Mouse (Mus musculus) C2C12 (cell line): ENCODE measurements around the gene Dcakd. TPM values are rescaled to one million over a fixed set of nuclear protein-coding genes. Genes with fewer than 3 reads are reported as not detected.

Source experiments
- H3K27me3 ChIP-seq: one replicate; pipeline ENCODE4 v1.6.1; 2011; ENCODE audit not compliant: control insufficient read depth, insufficient read depth, insufficient read length
- H3K36me3 ChIP-seq: one replicate; pipeline ENCODE4 v1.6.1; 2011; ENCODE audit not compliant: control insufficient read depth, insufficient read depth
- H3K4me3 ChIP-seq: one replicate; pipeline ENCODE4 v1.5.1; 2011; ENCODE audit warnings: mild to moderate bottlenecking, control low read depth; ENCODE audit not compliant: poor library complexity, insufficient read depth, severe bottlenecking
- H3K79me2 ChIP-seq: one replicate; pipeline ENCODE4 v1.6.1; 2011; ENCODE audit not compliant: control insufficient read depth, insufficient read depth
- H3K79me3 ChIP-seq: one replicate; pipeline ENCODE4 v1.6.1; 2011; ENCODE audit warnings: low read depth, control low read depth
- H3ac ChIP-seq: one replicate; pipeline ENCODE3; 2011; ENCODE audit warnings: low read depth; ENCODE audit not compliant: control insufficient read depth, insufficient read length
- CEBPB ChIP-seq: IDR thresholded peaks from one replicate; pipeline ENCODE4 v1.6.1; 2011; ENCODE audit warnings: low read depth, mild to moderate bottlenecking, control low read depth, moderate library complexity
- CTCF ChIP-seq: IDR thresholded peaks from one replicate; pipeline ENCODE4 v1.5.1; 2011; ENCODE audit not compliant: control insufficient read depth, insufficient read depth, insufficient read length
- FOSL1 ChIP-seq: IDR thresholded peaks from one replicate; pipeline ENCODE4 v1.8.0; 2011; ENCODE audit warnings: mild to moderate bottlenecking, low read length; ENCODE audit not compliant: poor library complexity, insufficient read depth, severe bottlenecking
- MAX ChIP-seq: IDR thresholded peaks from one replicate; pipeline ENCODE4 v1.6.1; 2011; ENCODE audit warnings: mild to moderate bottlenecking, control low read depth
- MYOD1 ChIP-seq: IDR thresholded peaks from one replicate; pipeline ENCODE4 v1.6.1; 2011; ENCODE audit warnings: low read depth; ENCODE audit not compliant: control insufficient read depth, insufficient read length
- MYOG ChIP-seq: IDR thresholded peaks from one replicate; pipeline ENCODE4 v1.6.1; 2011; ENCODE audit not compliant: control insufficient read depth, insufficient read length; ENCODE audit errors: extremely low read depth
- USF1 ChIP-seq: IDR thresholded peaks from one replicate; pipeline ENCODE4 v1.6.1; 2011; ENCODE audit warnings: low read depth, mild to moderate bottlenecking, control low read depth, moderate library complexity
- polyA plus RNA-seq: library from polyadenylated mRNA; unstranded; fragments of >200 nt; fragmentation: generic; extraction: Trizol; gene quantifications from one replicate; pipeline ENCODE4 v1.2.1, GENCODE M21; 2012; ENCODE audit warnings: missing spikeins

Dcakd gene
- polyA plus RNA-seq, 1 experiment = 185 TPM

- Histone ChIP-seq H3K27me3 (no peaks in the 10 kb centered on the region), H3K36me3 (peaks cover 21% of the 10 kb centered on the region)
- peak; percentile 96 for TF ChIP-seq MAX
- no peak for TF ChIP-seq CTCF
These were observed 11.2 kb downstream of the Dcakd start for GRCm38 (mm10) chr11:103016930-103017329.

GRCm38 (mm10) chr11:103015881-103016825, 12.0 kb downstream of the Dcakd start:
- Histone ChIP-seq H3K79me3 (peaks cover 42% of the 10 kb centered on the region), H3K79me2 (peaks cover 54% of the 10 kb centered on the region), H3K27me3 (no peaks in the 10 kb centered on the region), H3K36me3 (peaks cover 16% of the 10 kb centered on the region), H3ac (peak overlapping the region; percentile 65), H3K4me3 (peak overlapping the region; percentile 75)
- peak; percentile 30 for TF ChIP-seq CEBPB
- no peak for TF ChIP-seq MYOG

More at GRCm38 (mm10) chr11:103016930-103017329, 11.2 kb downstream of the Dcakd start:
- Histone ChIP-seq H3K4me3 (peak overlapping the region; percentile 75), H3ac (peak overlapping the region; percentile 65), H3K79me2 (peaks cover 46% of the 10 kb centered on the region), H3K79me3 (peaks cover 35% of the 10 kb centered on the region)

GRCm38 (mm10) chr11:103011206-103011497, 17.0 kb downstream of the Dcakd start:
- TF ChIP-seq CTCF (no peak), CEBPB (no peak), MYOG (no peak), MAX (no peak), FOSL1 (no peak), MYOD1 (no peak), USF1 (no peak)
- Histone ChIP-seq H3ac (no peak overlapping the region), H3K4me3 (no peak overlapping the region), H3K36me3 (peaks cover 34% of the 10 kb centered on the region), H3K79me2 (peaks cover 97% of the 10 kb centered on the region), H3K27me3 (no peaks in the 10 kb centered on the region), H3K79me3 (peaks cover 71% of the 10 kb centered on the region)

DNA sequence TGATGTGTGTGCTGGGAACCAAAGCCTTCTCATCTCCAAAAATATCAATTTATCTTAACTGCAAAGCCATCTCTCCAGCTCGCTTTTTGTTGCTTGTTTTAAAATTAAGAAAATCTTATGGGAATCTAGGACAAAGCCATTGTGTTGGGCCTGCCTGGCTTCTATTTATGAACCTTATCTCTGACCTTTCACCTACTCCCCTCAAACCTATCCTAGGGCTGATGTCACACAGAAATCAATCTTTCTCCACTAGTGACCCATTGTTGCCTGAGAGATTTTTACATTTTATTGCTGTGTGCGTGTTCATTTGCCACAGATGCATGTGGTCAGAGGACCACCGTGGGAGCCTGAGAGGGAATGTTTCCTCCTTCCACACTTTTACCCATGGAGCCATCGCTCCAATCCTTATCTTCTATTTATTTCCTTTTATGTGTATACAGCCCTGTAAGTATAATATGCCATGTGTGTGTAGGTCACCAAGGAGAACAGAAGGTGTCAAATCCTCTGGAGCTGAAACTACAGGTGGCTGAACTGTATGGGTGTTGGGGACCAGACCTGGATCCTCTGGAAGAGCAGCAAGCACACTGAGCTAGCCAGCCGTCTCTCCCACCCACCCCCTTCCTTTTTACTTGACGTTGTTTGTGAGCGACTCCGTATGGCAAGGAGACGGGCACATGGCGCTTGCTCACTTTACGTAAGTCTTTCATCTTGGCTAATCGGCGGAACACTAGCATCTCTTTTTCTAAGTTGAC, 17.5 kb downstream of the Dcakd start:
- H3K36me3 ChIP-seq = peaks cover 34% of the 10 kb centered on the region
- H3ac ChIP-seq = no peak overlapping the region
- H3K4me3 ChIP-seq = no peak overlapping the region
- H3K79me3 ChIP-seq = peaks cover 67% of the 10 kb centered on the region
- H3K79me2 ChIP-seq = peaks cover 97% of the 10 kb centered on the region
- TF ChIP-seq MYOD1 (no peak), FOSL1 (no peak), MAX (no peak), USF1 (no peak), CEBPB (no peak)
- no peaks in the 10 kb centered on the region for H3K27me3 ChIP-seq

DNA sequence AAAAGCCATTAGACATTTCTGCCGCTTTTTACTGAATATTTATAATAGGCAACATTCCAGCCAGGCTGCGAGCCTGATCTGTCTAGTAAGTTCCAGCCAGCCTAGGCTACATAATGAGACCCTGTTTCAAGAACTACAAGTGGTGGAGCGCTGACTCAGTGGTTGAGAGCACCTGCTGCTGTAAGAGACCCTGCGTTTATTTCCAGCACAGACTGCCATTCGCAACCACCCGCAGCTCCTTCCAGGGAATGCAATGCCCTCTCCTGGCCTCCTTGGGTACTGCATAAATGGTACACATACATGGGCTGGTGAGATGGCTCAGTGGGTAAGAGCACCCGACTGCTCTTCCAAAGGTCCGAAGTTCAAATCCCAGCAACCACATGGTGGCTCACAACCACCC, 18.9 kb downstream of the Dcakd start:
- Histone ChIP-seq H3K79me3 (peaks cover 66% of the 10 kb centered on the region), H3K27me3 (no peaks in the 10 kb centered on the region), H3ac (no peak overlapping the region), H3K79me2 (peaks cover 98% of the 10 kb centered on the region), H3K4me3 (no peak overlapping the region), H3K36me3 (peaks cover 34% of the 10 kb centered on the region)
- no peak for TF ChIP-seq CTCF
- TF ChIP-seq MYOD1 = peak; percentile 29

DNA sequence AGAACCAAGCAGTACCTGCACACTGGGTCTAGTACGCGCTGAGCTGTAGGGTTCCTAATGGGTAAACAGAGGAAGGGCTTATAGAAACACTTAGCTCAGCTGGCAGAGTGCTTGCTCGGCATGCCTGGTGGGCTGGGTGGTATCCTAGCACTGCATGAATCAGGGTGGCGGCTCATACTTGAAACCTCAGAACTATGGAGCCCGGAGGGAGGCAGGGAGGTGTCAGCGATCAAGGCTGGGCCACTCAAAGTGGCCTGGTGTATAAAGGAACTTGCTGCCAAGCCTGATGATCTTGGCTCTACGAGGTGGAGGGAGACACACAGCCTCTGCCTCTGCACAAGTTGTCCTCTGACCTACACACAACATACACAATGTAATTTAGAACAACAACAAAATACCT, 19.6 kb downstream of the Dcakd start:
- TF ChIP-seq FOSL1 = no peak
- no peak for TF ChIP-seq CTCF
- TF ChIP-seq MYOD1 = no peak
- no peak for TF ChIP-seq USF1
- no peak for TF ChIP-seq MAX
- no peak overlapping the region for H3K4me3 ChIP-seq
- no peak overlapping the region for H3ac ChIP-seq
- H3K27me3 ChIP-seq = no peaks in the 10 kb centered on the region
- H3K36me3 ChIP-seq = peaks cover 32% of the 10 kb centered on the region
- peaks cover 99% of the 10 kb centered on the region for H3K79me2 ChIP-seq
- peaks cover 66% of the 10 kb centered on the region for H3K79me3 ChIP-seq
